Mouse (Mus musculus) heart, embryonic 11.5 days (tissue): ENCODE data around the gene Zdhhc11. TPM values are rescaled to one million over a fixed set of nuclear protein-coding genes. Genes with fewer than 3 reads are reported as not detected.

Source experiments
- ATAC-seq: fragments of 200-750 bp; cut with Nextera tagmentation; replicated peaks from 2 replicates; pipeline ENCODE4 v1.8.0; 2017; ENCODE audit warnings: moderate library complexity; ENCODE audit not compliant: insufficient number of reproducible peaks, low FRiP score, low TSS enrichment
- H3K27ac ChIP-seq: fragments of 300-500 bp; sonication (generic); 2 replicates; pipeline ENCODE4 v1.5.1; 2014; ENCODE audit warnings: mild to moderate bottlenecking, low read depth, low read length
- H3K27me3 ChIP-seq: fragments of 300-500 bp; sonication (generic); 2 replicates; pipeline ENCODE4 v1.6.1; 2014; ENCODE audit warnings: mild to moderate bottlenecking, low read length, mixed read lengths; ENCODE audit not compliant: control insufficient read depth, insufficient read depth
- H3K36me3 ChIP-seq: fragments of 300-500 bp; sonication (generic); 2 replicates; pipeline ENCODE4 v1.6.1; 2014; ENCODE audit warnings: mild to moderate bottlenecking, low read length, moderate library complexity, mixed read lengths; ENCODE audit not compliant: control insufficient read depth, insufficient read depth
- H3K4me1 ChIP-seq: fragments of 300-500 bp; sonication (generic); 2 replicates; pipeline ENCODE4 v1.6.1; 2014; ENCODE audit warnings: low read length; ENCODE audit not compliant: control insufficient read depth, insufficient read depth
- H3K4me2 ChIP-seq: fragments of 300-500 bp; sonication (generic); 2 replicates; pipeline ENCODE4 v1.6.1; 2014; ENCODE audit warnings: mild to moderate bottlenecking, moderate library complexity
- H3K4me3 ChIP-seq: fragments of 300-500 bp; sonication (generic); 2 replicates; pipeline ENCODE4 v1.5.1; 2014; ENCODE audit warnings: low read depth, low read length
- H3K9ac ChIP-seq: fragments of 300-500 bp; sonication (generic); 2 replicates; pipeline ENCODE4 v1.6.1; 2014; ENCODE audit warnings: mild to moderate bottlenecking, low read depth, low read length, moderate library complexity
- H3K9me3 ChIP-seq: fragments of 300-500 bp; sonication (generic); replicated peaks from 2 replicates; pipeline ENCODE4 v1.6.1; 2016; ENCODE audit warnings: low read length; ENCODE audit not compliant: control insufficient read depth
- WGBS: fragments of 180-500 bp; shearing (Covaris S2); extraction: QIAGEN DNeasy Blood & Tissue Kit; methylation state at CpG from one replicate; pipeline ENCODE4 v1.1.7; 2014; ENCODE audit not compliant: insufficient replicate concordance; 5-methylcytosine and 5-hydroxymethylcytosine counted together
- polyA plus RNA-seq: library from polyadenylated mRNA; unstranded; fragments of >200 nt; fragmentation: Nextera tagmentation; extraction: Ambion mirVana; gene quantifications from 2 replicates; pipeline ENCODE4 v1.2.1, GENCODE M21; 2014

Zdhhc11 gene
- polyA plus RNA-seq, 1 experiment from 2014 or later, result not detected

DNA sequence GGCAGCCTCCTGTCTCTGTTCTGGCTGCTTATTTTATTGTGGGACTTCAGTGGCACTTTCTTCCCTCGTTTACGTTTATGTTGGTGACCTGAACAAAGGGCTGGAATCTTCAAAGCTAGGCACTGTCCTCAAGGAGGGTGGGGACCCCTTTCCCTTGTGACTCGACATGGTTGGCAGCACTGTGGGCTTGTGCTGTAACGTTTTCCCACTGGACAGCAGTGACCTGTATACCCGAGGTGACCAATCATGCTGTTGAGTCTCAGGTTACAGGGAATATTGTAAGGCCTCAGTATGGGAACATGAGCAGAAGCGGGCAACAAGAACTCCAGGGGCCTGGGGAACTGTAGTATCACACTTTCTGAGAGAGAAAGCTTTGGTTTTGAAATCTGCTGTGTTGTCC lies 9.0 kb upstream of the Zdhhc11 start:
- no peaks in the 10 kb centered on the region for H3K27me3 ChIP-seq
- H3K9ac ChIP-seq, result no peak overlapping the region
- 71% methylated on average over 6 of the region's 6 CpGs for WGBS
- H3K27ac ChIP-seq, result no peak overlapping the region
- H3K9me3 ChIP-seq, result no peaks in the 10 kb centered on the region
- H3K4me1 ChIP-seq, result no peaks in the 10 kb centered on the region
- no peak overlapping the region for H3K4me2 ChIP-seq
- H3K36me3 ChIP-seq, result peaks cover 42% of the 10 kb centered on the region
- no peak for ATAC-seq
- H3K4me3 ChIP-seq, result no peak overlapping the region

DNA sequence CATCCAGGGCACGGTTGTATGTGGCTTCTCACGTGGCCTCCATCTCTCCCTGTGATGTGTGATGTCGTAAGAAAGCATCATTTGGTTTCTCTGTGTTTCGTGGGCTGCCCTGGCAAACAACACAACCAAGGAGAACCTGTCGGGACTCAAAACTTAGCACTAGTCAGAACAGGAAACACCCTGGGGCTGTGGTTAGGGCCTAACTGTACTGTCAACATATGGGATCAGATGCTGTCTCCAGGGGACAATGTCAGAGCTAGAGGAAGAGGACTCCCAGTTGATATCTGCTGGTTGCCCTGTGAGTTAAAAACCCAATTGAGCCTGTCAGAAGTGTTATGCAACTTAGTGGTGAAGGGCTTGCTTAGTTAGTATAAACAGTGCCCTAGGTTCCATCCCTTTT lies 8.1 kb upstream of the Zdhhc11 start:
- Histone ChIP-seq H3K9ac (no peak overlapping the region), H3K27me3 (no peaks in the 10 kb centered on the region), H3K36me3 (peaks cover 37% of the 10 kb centered on the region), H3K4me2 (no peak overlapping the region), H3K4me3 (no peak overlapping the region), H3K9me3 (no peaks in the 10 kb centered on the region), H3K27ac (no peak overlapping the region), H3K4me1 (no peaks in the 10 kb centered on the region)
- ATAC-seq, result no peak
- WGBS, result 86% methylated on average over 5 of the region's 5 CpGs

DNA sequence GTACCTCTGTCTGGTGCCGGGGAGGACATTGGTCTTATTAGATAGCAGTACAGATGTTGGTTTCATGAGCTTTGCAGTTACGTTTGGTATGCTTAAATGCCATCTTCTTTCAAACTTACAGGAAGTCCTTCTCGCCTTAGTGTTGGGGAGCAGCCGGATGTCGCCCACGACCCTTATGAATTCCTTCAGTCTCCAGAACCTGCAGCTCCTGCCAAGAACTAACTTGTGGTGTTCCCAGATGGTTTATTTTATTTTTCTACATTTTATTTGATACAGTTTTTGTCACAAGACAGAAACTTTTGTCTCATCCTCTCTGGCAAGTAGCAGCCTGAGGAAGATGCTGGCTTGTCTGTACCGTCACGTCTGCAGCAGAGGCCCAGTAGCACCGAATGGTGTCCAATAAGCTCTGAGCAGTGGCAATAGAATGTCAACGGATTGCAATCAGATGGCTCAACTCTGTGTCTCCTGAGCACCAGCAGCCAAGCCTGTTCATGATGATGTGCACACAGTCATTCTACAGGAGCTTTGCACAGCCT lies 3.5 kb upstream of the Zdhhc11 start:
- H3K27me3 ChIP-seq, result no peaks in the 10 kb centered on the region
- no peak overlapping the region for H3K4me2 ChIP-seq
- 88% methylated on average over 10 of the region's 10 CpGs for WGBS
- H3K36me3 ChIP-seq, result peaks cover 29% of the 10 kb centered on the region
- no peaks in the 10 kb centered on the region for H3K9me3 ChIP-seq
- no peak overlapping the region for H3K27ac ChIP-seq
- no peak overlapping the region for H3K4me3 ChIP-seq
- no peak overlapping the region for H3K9ac ChIP-seq
- no peaks in the 10 kb centered on the region for H3K4me1 ChIP-seq
- no peak for ATAC-seq

DNA sequence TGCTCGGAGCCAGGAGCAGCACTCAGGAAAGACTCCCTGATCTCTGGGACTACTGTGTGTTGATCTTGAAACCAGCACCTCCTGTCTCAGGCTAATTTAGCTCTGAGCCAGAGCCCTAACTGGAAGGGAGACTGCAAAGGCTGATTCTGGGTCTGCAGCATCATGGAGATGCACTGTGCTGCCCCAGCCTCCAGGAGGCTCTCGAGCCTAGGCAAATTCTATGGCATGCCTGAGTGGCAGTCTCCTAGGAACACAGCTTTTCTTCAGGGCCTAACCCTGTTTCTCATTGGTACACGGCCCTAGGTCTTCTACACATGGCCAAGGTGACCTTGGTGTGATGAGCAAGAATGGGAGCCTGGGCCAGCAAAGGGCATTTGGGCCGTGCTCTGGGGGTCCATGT lies 2.5 kb upstream of the Zdhhc11 start:
- no peak for ATAC-seq
- Histone ChIP-seq H3K9me3 (no peaks in the 10 kb centered on the region), H3K36me3 (peaks cover 25% of the 10 kb centered on the region), H3K4me2 (no peak overlapping the region), H3K4me1 (no peaks in the 10 kb centered on the region), H3K27ac (no peak overlapping the region), H3K4me3 (no peak overlapping the region), H3K27me3 (no peaks in the 10 kb centered on the region), H3K9ac (no peak overlapping the region)
- WGBS, result 77% methylated on average over 4 of the region's 4 CpGs

DNA sequence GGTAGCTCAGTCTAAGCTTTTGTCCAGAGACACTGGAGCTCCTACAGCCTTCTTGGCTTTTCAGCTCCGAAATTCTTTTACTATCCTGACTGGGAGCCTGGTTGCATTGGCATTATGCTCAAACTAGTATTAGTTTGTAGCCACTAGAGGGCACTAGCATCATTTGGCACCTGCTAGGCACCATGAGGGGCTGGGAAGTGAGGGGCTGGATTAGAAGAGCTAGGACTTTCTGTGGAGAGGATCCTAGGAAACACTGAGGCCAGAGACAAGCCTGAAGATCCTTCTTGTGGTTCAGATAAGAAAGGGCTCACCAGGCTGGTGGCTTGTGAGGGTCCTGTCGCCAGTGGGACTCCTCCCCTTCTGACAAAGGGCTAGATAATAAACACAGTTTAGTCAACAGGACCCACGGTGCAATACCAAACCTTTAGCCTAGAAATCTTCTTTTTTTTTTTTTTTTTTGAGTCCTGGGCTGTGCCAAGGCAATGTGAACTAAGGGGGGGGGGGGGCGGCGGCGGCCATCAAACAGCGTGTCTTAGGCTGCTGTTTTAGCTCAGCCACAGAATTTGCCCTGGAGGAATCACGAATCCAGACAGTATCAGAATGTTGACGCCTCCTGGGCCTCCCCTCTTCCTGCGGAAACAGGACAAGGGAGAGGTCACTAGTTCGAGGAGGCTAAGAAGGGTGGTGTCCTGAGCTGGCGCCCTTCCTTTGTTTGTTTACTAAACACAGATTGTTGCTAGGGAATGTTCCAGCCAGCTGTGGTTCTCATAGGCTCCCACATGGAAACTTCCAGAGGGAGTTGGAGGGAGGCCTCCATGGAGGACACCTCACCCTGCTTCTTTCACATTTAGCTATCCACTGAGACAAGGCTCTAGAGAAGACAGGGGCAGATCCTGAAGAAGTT lies 7.1 kb downstream of the Zdhhc11 start:
- Histone ChIP-seq H3K4me2 (peak overlapping the region; percentile 39), H3K4me1 (peaks cover 8% of the 10 kb centered on the region; the same call in 1 of the 2 replicates), H3K27ac (peak overlapping the region; percentile 57), H3K36me3 (no peaks in the 10 kb centered on the region), H3K9me3 (no peaks in the 10 kb centered on the region), H3K4me3 (no peak overlapping the region), H3K9ac (no peak overlapping the region), H3K27me3 (no peaks in the 10 kb centered on the region)
- ATAC-seq, result peak; percentile 78
- 14% methylated on average over 12 of the region's 12 CpGs for WGBS

DNA sequence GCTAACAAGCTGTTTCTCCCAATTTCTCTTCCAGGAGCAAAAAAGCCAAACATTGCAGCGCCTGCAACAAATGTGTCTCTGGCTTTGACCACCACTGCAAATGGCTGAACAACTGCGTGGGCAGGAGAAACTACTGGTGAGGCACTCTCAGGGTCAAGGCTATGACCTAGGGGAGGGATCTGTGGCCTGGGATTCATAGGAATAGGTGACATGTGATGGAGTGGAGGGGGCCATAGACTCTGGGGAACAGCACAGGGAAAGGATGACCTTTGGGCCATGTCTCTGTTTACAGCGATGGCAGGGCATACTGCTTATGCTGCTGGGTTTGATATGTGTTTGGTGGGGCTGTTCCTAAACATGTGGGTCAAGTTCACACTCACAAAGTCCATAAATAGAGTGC lies 10.9 kb downstream of the Zdhhc11 start:
- H3K27ac ChIP-seq, result no peak overlapping the region
- H3K9me3 ChIP-seq, result no peaks in the 10 kb centered on the region
- H3K4me1 ChIP-seq, result peaks cover 8% of the 10 kb centered on the region; the same call in 1 of the 2 replicates
- H3K4me2 ChIP-seq, result no peak overlapping the region
- no peak overlapping the region for H3K4me3 ChIP-seq
- no peaks in the 10 kb centered on the region for H3K27me3 ChIP-seq
- 75% methylated on average over 3 of the region's 3 CpGs for WGBS
- no peak overlapping the region for H3K9ac ChIP-seq
- ATAC-seq, result no peak
- H3K36me3 ChIP-seq, result no peaks in the 10 kb centered on the region

DNA sequence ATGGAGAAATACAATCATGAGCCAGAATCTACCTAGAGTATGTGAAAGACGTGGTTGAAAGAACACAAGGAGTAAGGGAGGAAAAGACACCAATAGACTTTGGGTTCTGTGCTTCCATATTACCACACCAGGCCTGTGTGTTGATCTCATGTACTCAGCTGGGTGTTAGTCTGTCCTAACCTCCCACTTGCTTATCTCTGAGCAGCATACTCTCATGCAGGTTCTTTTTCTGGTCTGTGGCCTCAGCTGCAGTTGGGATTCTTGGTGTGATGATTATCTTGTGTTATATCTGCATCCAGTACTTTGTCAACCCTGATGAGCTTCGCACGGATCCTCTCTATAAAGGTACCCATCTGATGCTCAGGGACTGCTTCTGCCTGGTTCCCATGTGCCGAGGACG lies 13.3 kb downstream of the Zdhhc11 start:
- ATAC-seq, result no peak
- Histone ChIP-seq H3K27ac (no peak overlapping the region), H3K36me3 (no peaks in the 10 kb centered on the region), H3K27me3 (no peaks in the 10 kb centered on the region), H3K4me3 (no peak overlapping the region), H3K9ac (no peak overlapping the region), H3K9me3 (no peaks in the 10 kb centered on the region), H3K4me2 (no peak overlapping the region), H3K4me1 (no peaks in the 10 kb centered on the region)
- 83% methylated on average over 5 of the region's 5 CpGs for WGBS

DNA sequence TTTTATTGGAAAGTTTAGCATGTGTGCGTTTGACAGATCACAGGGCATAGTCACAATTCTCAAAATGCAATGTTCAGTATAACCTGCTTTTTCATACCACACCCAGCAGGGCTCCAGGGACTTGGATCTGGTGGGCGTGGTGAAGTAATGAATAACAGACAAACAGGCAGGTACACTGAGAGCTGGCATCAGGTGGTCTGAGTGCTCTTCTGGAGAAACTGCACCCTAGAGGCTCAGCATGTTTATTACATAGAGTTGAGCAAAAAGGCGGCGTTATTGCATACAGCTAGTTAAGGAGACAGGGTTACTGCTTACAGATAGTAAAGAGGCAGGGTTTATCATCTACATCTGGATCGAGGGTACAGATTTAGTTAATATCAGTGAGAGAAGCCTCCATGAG lies 26.7 kb downstream of the Zdhhc11 start:
- no peak overlapping the region for H3K4me3 ChIP-seq
- 70% methylated on average over 5 of the region's 5 CpGs for WGBS
- ATAC-seq, result no peak
- no peak overlapping the region for H3K4me2 ChIP-seq
- 0 out of 2 replicates have a peak, but pooled peaks cover 6% of the 10 kb centered on the region for H3K4me1 ChIP-seq
- H3K27ac ChIP-seq, result no peak overlapping the region
- no peaks in the 10 kb centered on the region for H3K27me3 ChIP-seq
- no peaks in the 10 kb centered on the region for H3K36me3 ChIP-seq
- no peak overlapping the region for H3K9ac ChIP-seq
- H3K9me3 ChIP-seq, result no peaks in the 10 kb centered on the region
